20 mouse cellular contexts compared by ENCODE assay signal in genomic region chr15:85682116-85682515, GRCm38 (mm10). TPM values are rescaled to one million over a fixed set of nuclear protein-coding genes. Genes with fewer than 3 reads are reported as not detected.
A peak's percentile ranks its signal among the peaks of the same experiment; 100 is the strongest.
DNase-seq lines count a peak whose midpoint lies in the region; ATAC-seq and TF ChIP-seq lines count a peak whose summit lies in the region.
"Had no signal": no experiment of that assay in that cellular context is flagged by ENCODE, and none has a peak within 500 bp of the region (broad histone marks: within the 10 kb centered on the region; RNA-seq: fewer than 3 reads in every experiment).

No protein-coding gene starts in this region.

- WGBS in hindbrain, postnatal 0 days: 48% methylated on average over 12 of the region's 12 CpGs

- peak overlapping the region; percentile 96 for H3K27ac ChIP-seq in gastrocnemius, adult 2 months
- H3K27ac ChIP-seq in left cerebral cortex, adult 2 months: peak overlapping the region; percentile 96
- peak overlapping the region; percentile 91; the same call in 1 of the 2 replicates for H3K27ac ChIP-seq in hindbrain, postnatal 0 days
- H3K27ac ChIP-seq: embryonic facial prominence, embryonic 10.5 days; intestine, embryonic 15.5 days; limb, embryonic 10.5 days; liver, embryonic 14.5 days; neural tube, embryonic 12.5 days had no signal

- DNase-seq in gastrocnemius, adult 2 months: peak; percentile 22
- no peak for DNase-seq in gastrocnemius, postnatal 25 days
- no peak for DNase-seq in left cerebral cortex, adult 2 months (ENCODE audit: extremely low spot score in 1 of 2, low spot score in 2 of 2)
- no peak for DNase-seq in left cerebral cortex, postnatal 25 days (ENCODE audit: low spot score in 2 of 2)
- DNase-seq in Muller cell, postnatal 12 days (ENCODE audit: inconsistent ontology term): peak; percentile 39
- DNase-seq in hindbrain, postnatal 0 days (ENCODE audit: low spot score): no peak
- DNase-seq in kidney, postnatal 36 days: no peak
- DNase-seq: adrenal gland, postnatal 14 days; kidney, postnatal 10 days; layer of hippocampus, postnatal 36 days; lung, postnatal 10 days; retina, postnatal 1 day; thymus, postnatal 14 days had no signal

- peak overlapping the region; percentile 98 for H3K4me3 ChIP-seq in gastrocnemius, adult 2 months
- peak overlapping the region; percentile 64 for H3K4me3 ChIP-seq in left cerebral cortex, adult 2 months
- H3K4me3 ChIP-seq in hindbrain, postnatal 0 days (ENCODE audit: low read length): no peak overlapping the region; the same call in 1 of the 2 replicates
- H3K4me3 ChIP-seq: embryonic facial prominence, embryonic 10.5 days; erythroblast, embryonic 14.5 days; intestine, embryonic 15.5 days; limb, embryonic 10.5 days; neural tube, embryonic 12.5 days had no signal

- no peaks in the 10 kb centered on the region for H3K27me3 ChIP-seq in hindbrain, postnatal 0 days (ENCODE audit: insufficient read depth, low read length)
- H3K27me3 ChIP-seq: intestine, embryonic 15.5 days; neural tube, embryonic 12.5 days had no signal

- no peaks in the 10 kb centered on the region for H3K9me3 ChIP-seq in hindbrain, postnatal 0 days (ENCODE audit: low read length)
- H3K9me3 ChIP-seq: embryonic facial prominence, embryonic 10.5 days; intestine, embryonic 15.5 days; limb, embryonic 10.5 days; neural tube, embryonic 12.5 days had no signal

- intact Hi-C loops in gastrocnemius, adult 2 months (cut with DNase I): no loop called here
- intact Hi-C loops in left cerebral cortex, adult 2 months (cut with DNase I): no loop called here
- intact Hi-C loops in left cerebral cortex, postnatal 25 days (cut with DNase I): no loop called here

- H3K4me1 ChIP-seq in hindbrain, postnatal 0 days (ENCODE audit: insufficient read depth, low read length): peaks cover 16% of the 10 kb centered on the region

- peak overlapping the region; percentile 29; the same call in 1 of the 2 replicates for H3K9ac ChIP-seq in hindbrain, postnatal 0 days (replicated peaks; ENCODE audit: low read length)
- H3K9ac ChIP-seq: intestine, embryonic 15.5 days; liver, embryonic 14.5 days; neural tube, embryonic 12.5 days had no signal

- no peak for TF ChIP-seq CTCF in gastrocnemius, adult 2 months (IDR thresholded peaks at IDR 0.05)
- TF ChIP-seq CTCF in left cerebral cortex, adult 2 months (IDR thresholded peaks at IDR 0.05): no peak
- no peak for TF ChIP-seq CTCF in hindbrain, postnatal 0 days (IDR thresholded peaks at IDR 0.05; ENCODE audit: low read depth)

- ATAC-seq in hindbrain, postnatal 0 days: no peak
- ATAC-seq: CD4-positive, CD25-positive, alpha-beta regulatory T cell, adult 4 months had no signal

- H3K4me2 ChIP-seq in hindbrain, postnatal 0 days (ENCODE audit: low read depth, low read length): peak overlapping the region; percentile 74
- H3K4me2 ChIP-seq: intestine, embryonic 15.5 days had no signal

- H3K36me3 ChIP-seq in hindbrain, postnatal 0 days (ENCODE audit: insufficient read depth, low read length): peaks cover 15% of the 10 kb centered on the region; the same call in 1 of the 2 replicates
- H3K36me3 ChIP-seq: embryonic facial prominence, embryonic 10.5 days; intestine, embryonic 15.5 days; limb, embryonic 10.5 days had no signal

RNA-seq across cellular contexts. Expression of gene Ppara, which starts 52.7 kb away (rescaled TPM):
- 10 to 100 TPM; 15.4 to 47.2 TPM for total RNA-seq in gastrocnemius, adult 2 months (2021)
- total RNA-seq in gastrocnemius, postnatal 25 days (2021): 10 to 100 TPM; 11.4 to 19.3 TPM
- total RNA-seq in left cerebral cortex, adult 2 months (2021): 1 to 10 TPM; 3.6 TPM
- 1 to 10 TPM; 3.3 to 4.2 TPM for total RNA-seq in left cerebral cortex, postnatal 25 days (2021)
- total RNA-seq in hindbrain, postnatal 0 days (2014; rRNA removed): 1.2 and 6.6 TPM in 2 replicates
- 1.9 and 2.7 TPM in 2 replicates for polyA plus RNA-seq in hindbrain, postnatal 0 days (2015; fragmentation: Nextera tagmentation; extraction: Ambion mirVana)
- polyA plus RNA-seq: erythroblast, embryonic 14.5 days had no signal

Comparison
In these comparisons a context has a peak if more than half of its experiments do, and no peak if none do; other contexts are left out.
1. DNase-seq: peak in gastrocnemius, adult 2 months (single experiment) and Muller cell, postnatal 12 days (single experiment); none in gastrocnemius, postnatal 25 days (single experiment), left cerebral cortex, adult 2 months (0 of 2), left cerebral cortex, postnatal 25 days (0 of 2), hindbrain, postnatal 0 days (single experiment) and kidney, postnatal 36 days (0 of 2).
2. Peak in every context shown above with its lines, with median percentiles within 50 percentile points of each other: H3K27ac ChIP-seq.